ENCODE assay signal across 8 mouse cellular contexts in the genomic region with DNA sequence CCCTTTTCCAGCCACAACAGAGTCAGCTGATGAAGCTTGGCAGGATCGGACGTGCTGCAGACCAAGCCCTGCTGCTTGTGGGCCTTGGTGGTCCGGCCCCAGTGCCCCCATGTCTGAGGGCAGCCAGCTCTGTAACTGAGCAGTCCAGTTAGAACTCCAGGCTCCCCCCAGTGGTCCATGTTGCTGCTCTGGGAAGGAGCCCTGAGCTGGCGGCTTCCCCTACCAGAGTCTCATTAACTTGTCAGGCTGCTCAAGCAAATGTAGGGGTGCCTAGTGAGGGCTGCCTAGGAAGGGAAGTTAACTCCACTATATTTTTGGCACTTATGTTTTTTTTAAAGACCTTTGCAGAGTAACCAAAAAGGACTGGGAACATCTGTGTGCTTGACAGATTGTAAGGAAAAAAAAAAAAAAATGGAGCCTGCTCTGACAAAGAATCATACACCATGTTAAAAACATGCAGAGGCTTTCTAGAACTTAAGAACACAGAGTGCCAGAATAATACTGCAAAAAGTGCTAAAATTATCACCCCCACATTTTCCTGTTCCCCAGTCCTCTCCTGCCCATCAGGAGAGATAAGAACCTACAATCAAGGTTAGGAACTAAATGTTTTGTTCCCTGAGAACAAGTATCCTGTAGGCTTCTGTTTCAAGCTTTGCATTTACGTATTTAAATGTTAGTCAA.
A peak's percentile ranks its signal among the peaks of the same experiment; 100 is the strongest.
DNase-seq lines count a peak whose midpoint lies in the region; ATAC-seq and TF ChIP-seq lines count a peak whose summit lies in the region.

No protein-coding gene starts in this region.

- peak; percentile 40 for DNase-seq in liver
- peak; percentile 60 for DNase-seq in embryonic facial prominence, embryonic 10.5 days (ENCODE audit: low spot score)
- peak; percentile 75 for DNase-seq in midbrain, postnatal 0 days (ENCODE audit: low spot score)
- no peak for DNase-seq in urinary bladder, postnatal 25 days (ENCODE audit: low spot score)
- no peak for DNase-seq in natural killer cell, adult 2 months (ENCODE audit: low spot score in 2 of 2)

- 55% methylated on average over 5 of the region's 5 CpGs for WGBS in liver, embryonic 12.5 days (ENCODE audit: insufficient replicate concordance)
- 45% methylated on average over 5 of the region's 5 CpGs for WGBS in embryonic facial prominence, embryonic 10.5 days
- 40% methylated on average over 5 of the region's 5 CpGs for WGBS in heart, embryonic 11.5 days (ENCODE audit: insufficient replicate concordance)
- WGBS in kidney, embryonic 16.5 days: 43% methylated on average over 5 of the region's 5 CpGs
- 66% methylated on average over 5 of the region's 5 CpGs for WGBS in midbrain, postnatal 0 days

- no peaks in the 10 kb centered on the region for H3K4me1 ChIP-seq in liver, embryonic 12.5 days
- peaks cover 71% of the 10 kb centered on the region for H3K4me1 ChIP-seq in embryonic facial prominence, embryonic 10.5 days
- peaks cover 32% of the 10 kb centered on the region for H3K4me1 ChIP-seq in heart, embryonic 11.5 days (ENCODE audit: control insufficient read depth, insufficient read depth, low read length)
- H3K4me1 ChIP-seq in kidney, embryonic 16.5 days (ENCODE audit: insufficient read depth, low read length): peaks cover 39% of the 10 kb centered on the region
- H3K4me1 ChIP-seq in midbrain, postnatal 0 days (ENCODE audit: insufficient read depth, low read length): 0 out of 2 replicates have a peak, but pooled peaks cover 2% of the 10 kb centered on the region

- no peak overlapping the region for H3K4me2 ChIP-seq in liver, embryonic 12.5 days
- H3K4me2 ChIP-seq in heart, embryonic 11.5 days: no peak overlapping the region
- H3K4me2 ChIP-seq in kidney, embryonic 16.5 days (replicated peaks; ENCODE audit: low read depth, low read length): no peak overlapping the region
- H3K4me2 ChIP-seq in midbrain, postnatal 0 days (ENCODE audit: low read depth, low read length, poor library complexity, severe bottlenecking): no peak overlapping the region

- peak; percentile 61 for TF ChIP-seq CTCF in midbrain, postnatal 0 days (IDR thresholded peaks at IDR 0.05)

- no peaks in the 10 kb centered on the region for H3K9me3 ChIP-seq in liver, embryonic 12.5 days (replicated peaks)
- H3K9me3 ChIP-seq in embryonic facial prominence, embryonic 10.5 days: no peaks in the 10 kb centered on the region
- H3K9me3 ChIP-seq in heart, embryonic 11.5 days (replicated peaks; ENCODE audit: control insufficient read depth, low read length): no peaks in the 10 kb centered on the region
- no peaks in the 10 kb centered on the region for H3K9me3 ChIP-seq in kidney, embryonic 16.5 days (ENCODE audit: low read length)
- no peaks in the 10 kb centered on the region for H3K9me3 ChIP-seq in midbrain, postnatal 0 days (ENCODE audit: low read length)

- peaks cover 28% of the 10 kb centered on the region for H3K36me3 ChIP-seq in liver, embryonic 12.5 days
- peaks cover 71% of the 10 kb centered on the region for H3K36me3 ChIP-seq in embryonic facial prominence, embryonic 10.5 days (replicated peaks)
- peaks cover 16% of the 10 kb centered on the region for H3K36me3 ChIP-seq in heart, embryonic 11.5 days (ENCODE audit: control insufficient read depth, insufficient read depth, low read length)
- H3K36me3 ChIP-seq in kidney, embryonic 16.5 days (ENCODE audit: insufficient read depth, low read length): peaks cover 40% of the 10 kb centered on the region
- peaks cover 48% of the 10 kb centered on the region for H3K36me3 ChIP-seq in midbrain, postnatal 0 days (ENCODE audit: insufficient read depth, low read length)

- no peak overlapping the region for H3K9ac ChIP-seq in liver, embryonic 12.5 days
- H3K9ac ChIP-seq in heart, embryonic 11.5 days (ENCODE audit: low read depth, low read length): no peak overlapping the region
- H3K9ac ChIP-seq in kidney, embryonic 16.5 days (replicated peaks; ENCODE audit: low read length): no peak overlapping the region
- no peak overlapping the region for H3K9ac ChIP-seq in midbrain, postnatal 0 days (replicated peaks; ENCODE audit: low read length, poor library complexity, severe bottlenecking)

- no peaks in the 10 kb centered on the region for H3K27me3 ChIP-seq in liver, embryonic 12.5 days (replicated peaks)
- H3K27me3 ChIP-seq in embryonic facial prominence, embryonic 10.5 days (replicated peaks; ENCODE audit: low read depth, poor library complexity, severe bottlenecking): no peaks in the 10 kb centered on the region
- H3K27me3 ChIP-seq in heart, embryonic 11.5 days (ENCODE audit: control insufficient read depth, insufficient read depth, low read length): no peaks in the 10 kb centered on the region
- no peaks in the 10 kb centered on the region for H3K27me3 ChIP-seq in kidney, embryonic 16.5 days (ENCODE audit: insufficient read depth, low read length)
- H3K27me3 ChIP-seq in midbrain, postnatal 0 days (ENCODE audit: insufficient read depth, low read length): no peaks in the 10 kb centered on the region

- no peak overlapping the region for H3K4me3 ChIP-seq in liver, embryonic 12.5 days
- no peak overlapping the region for H3K4me3 ChIP-seq in embryonic facial prominence, embryonic 10.5 days
- H3K4me3 ChIP-seq in heart, embryonic 11.5 days (ENCODE audit: low read depth, low read length): no peak overlapping the region
- no peak overlapping the region for H3K4me3 ChIP-seq in kidney, embryonic 16.5 days (ENCODE audit: low read length)
- H3K4me3 ChIP-seq in midbrain, postnatal 0 days (ENCODE audit: low read depth, low read length): no peak overlapping the region

- ATAC-seq in liver, embryonic 12.5 days: no peak
- ATAC-seq in heart, embryonic 11.5 days (replicated peaks; ENCODE audit: insufficient number of reproducible peaks, low FRiP score, low TSS enrichment): no peak; the same call in 1 of the 2 replicates
- ATAC-seq in kidney, embryonic 16.5 days (ENCODE audit: low FRiP score, low TSS enrichment): peak; percentile 74
- peak; percentile 55 for ATAC-seq in midbrain, postnatal 0 days (ENCODE audit: low FRiP score)

- no peak overlapping the region for H3K27ac ChIP-seq in liver, embryonic 12.5 days
- H3K27ac ChIP-seq in embryonic facial prominence, embryonic 10.5 days (replicated peaks): peak overlapping the region; percentile 78
- H3K27ac ChIP-seq in heart, embryonic 11.5 days (ENCODE audit: low read depth, low read length): peak overlapping the region; percentile 25; the same call in 1 of the 2 replicates
- H3K27ac ChIP-seq in kidney, embryonic 16.5 days (ENCODE audit: low read length): peak overlapping the region; percentile 67
- no peak overlapping the region for H3K27ac ChIP-seq in midbrain, postnatal 0 days (ENCODE audit: low read depth, low read length)

Comparison
In these comparisons a context has a peak if more than half of its experiments do, and no peak if none do; other contexts are left out.
1. DNase-seq: peak in liver (single experiment), embryonic facial prominence, embryonic 10.5 days (single experiment) and midbrain, postnatal 0 days (single experiment); none in urinary bladder, postnatal 25 days (single experiment) and natural killer cell, adult 2 months (0 of 2).
2. ATAC-seq: peak in kidney, embryonic 16.5 days (single experiment) and midbrain, postnatal 0 days (single experiment); none in liver, embryonic 12.5 days (single experiment) and heart, embryonic 11.5 days (single experiment).
3. H3K27ac ChIP-seq: peak in embryonic facial prominence, embryonic 10.5 days (single experiment), heart, embryonic 11.5 days (single experiment) and kidney, embryonic 16.5 days (single experiment); none in liver, embryonic 12.5 days (single experiment) and midbrain, postnatal 0 days (single experiment).